Mouse (Mus musculus): ENCODE results near the gene Pdik1l.

Pdik1l gene

DNA sequence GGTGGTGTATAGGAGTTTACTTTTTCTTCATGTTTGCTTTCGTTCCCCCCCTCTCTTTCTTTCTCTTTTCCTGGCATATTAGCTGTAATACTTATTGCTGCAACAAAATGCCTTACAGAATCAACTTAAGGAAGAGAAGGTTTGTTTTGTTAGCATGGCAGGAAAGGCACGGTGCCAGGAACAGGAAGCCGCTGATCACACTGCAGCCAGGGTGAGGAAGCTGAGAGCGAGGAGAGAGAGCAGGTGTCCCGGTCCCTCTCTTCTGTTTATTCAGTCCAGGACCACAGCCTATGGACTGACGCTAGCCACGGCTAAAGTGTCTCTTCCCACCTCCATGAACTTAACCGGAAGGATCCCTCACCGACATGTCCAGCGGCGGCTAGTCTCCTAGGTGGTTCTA lies 29.3 kb downstream of the Pdik1l start:
- DNase-seq (ENCODE audit: low spot score): no peak

DNA sequence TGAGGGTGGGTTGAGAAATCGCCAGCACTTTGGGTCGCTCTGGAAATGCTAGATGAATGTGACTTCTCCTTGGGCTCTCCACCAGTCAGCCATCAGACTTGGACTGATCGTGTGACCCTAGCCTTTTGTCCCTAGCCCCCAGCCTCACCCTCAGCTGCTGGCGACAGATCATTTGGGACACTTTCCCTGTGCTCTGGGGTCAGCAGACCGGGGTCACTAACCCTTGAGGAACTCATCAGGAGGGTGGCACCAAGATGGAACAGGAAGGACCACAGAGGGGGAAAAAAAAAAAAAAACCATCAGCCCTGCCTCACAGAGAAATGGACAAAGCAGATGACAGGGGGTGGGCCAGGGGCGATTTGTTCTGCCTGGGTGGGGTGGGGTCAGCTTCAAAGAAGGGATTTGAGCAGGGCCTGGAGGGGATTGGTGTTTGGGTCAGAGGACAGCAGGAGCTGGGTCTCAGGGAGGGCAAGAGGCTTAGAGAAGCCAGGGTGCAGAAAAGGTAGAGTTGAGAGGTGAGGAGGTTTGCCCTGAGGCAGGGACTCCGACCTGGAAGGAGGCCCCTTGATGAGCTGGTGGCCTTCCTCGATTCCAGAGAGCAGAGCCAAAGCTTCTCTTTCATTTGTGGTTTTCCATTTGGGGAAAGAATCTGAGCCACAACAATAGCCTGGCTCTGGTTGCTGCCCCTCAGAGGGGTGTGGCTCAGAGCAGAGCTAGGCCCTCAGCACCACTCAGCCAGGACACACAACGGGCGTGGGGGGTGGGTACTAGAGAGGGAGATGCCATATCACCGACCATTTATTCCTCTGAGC lies 30.3 kb downstream of the Pdik1l start:
- no peak for DNase-seq (ENCODE audit: low spot score)

DNA sequence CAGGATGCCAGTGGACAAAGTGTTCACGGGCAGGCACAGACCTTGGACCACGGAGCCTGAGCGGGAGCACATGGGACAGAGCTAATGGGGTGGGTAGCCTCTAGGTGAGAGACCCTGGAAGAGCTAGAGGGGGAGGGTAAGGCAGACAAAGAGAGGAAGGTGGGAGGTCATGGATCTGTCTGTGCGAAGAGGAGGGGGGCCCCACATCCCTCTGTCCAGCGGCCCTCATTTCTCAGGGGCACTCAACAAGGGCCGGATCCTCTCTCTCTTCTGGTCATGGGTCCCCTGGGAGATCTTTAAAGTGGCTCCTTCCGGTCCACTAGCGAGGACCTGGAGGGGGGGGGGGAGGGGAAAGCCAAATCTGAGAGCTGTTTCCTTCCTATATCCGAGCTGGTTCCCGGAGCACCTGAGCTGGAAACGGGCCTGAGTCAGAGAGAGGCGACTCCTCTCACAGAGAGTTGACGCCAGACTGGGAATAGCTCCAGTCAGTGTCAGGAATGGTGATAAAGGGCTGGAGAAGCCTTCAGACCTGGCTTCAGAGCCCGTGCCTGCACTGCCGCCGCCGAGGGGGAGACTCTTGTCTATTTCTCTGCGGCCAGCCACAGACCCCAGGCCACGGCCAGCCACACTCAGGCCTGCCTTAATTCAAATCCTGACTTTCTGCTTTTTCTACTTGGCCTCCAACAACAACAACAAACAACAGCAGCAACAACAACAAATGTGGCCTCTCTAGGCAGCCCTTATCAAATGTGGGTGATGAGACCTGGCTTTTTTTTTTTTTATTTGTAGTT lies 31.1 kb downstream of the Pdik1l start:
- DNase-seq (ENCODE audit: low spot score): no peak

DNA sequence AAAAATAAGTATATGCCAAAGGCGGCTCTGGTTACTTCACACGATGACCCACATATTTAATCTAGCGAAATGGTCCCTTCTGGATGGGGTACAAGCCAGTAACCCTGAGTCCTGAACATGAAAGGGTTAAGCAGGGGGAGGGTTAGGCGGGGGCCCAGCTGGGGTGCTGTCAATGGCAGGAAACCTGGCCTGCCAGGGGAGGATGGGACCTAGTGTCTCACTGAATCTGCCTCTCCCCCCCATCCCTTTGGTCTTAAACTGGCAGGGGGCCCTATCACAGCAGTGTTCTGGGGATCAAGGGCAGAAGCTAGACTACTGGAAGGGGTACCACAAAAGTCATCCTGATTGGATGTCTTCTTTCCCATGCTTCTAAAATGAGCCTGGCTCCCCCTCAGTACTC lies 31.8 kb downstream of the Pdik1l start:
- no peak for DNase-seq (ENCODE audit: low spot score)

DNA sequence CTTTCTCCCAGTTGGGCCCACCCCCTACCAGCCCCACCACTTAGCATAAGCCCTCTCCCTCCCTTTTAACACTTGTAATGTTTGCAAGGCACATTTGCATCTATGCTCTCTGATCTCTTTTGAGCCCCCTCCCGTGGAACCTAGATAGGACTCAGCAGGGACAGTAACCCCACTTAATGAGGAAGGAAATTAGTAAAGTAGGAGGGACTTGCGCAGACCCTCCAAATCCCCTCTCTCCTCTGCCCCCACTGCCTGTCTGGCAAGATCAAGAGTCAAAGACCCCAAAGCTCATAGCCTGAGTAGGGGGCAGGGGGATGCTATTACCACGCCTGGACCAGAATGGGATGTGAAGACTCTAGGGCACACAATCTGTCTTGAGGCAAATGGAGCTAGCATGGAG lies 32.9 kb downstream of the Pdik1l start:
- no peak for DNase-seq (ENCODE audit: low spot score)

DNA sequence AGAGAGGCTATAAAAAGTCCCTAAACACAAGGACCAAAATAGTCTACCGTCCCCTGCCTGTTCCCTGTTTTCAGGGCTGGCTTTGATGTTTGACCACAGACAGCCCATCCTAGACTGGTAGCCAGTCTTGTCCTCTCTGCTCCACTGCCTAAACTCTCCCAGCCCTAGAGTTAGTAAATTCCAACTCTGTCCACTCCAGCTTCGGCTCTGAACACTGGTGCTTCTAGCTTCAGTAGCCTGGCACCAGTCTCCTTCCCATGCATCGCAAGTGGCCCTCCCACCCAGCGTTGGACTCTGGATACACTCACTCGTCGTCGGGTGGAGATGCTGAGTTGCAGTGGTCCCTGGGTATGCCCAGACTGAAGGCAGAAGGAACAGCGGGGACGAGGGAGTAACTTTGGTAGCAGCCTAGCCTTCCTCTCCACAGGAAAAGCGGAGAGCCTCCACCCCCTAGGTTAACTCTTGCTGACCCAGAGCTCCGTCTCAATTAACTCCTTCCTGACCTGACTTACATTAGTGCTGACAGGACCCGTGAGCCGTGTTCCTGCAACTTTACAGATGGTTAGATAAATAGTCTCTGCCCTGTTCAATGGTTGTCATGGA lies 33.9 kb downstream of the Pdik1l start, which contains the start of gene Grrp1:
Gene Grrp1, minus strand, starts transcription at position 385 of the 603 bp plus-strand sequence.
- no peak for DNase-seq (ENCODE audit: low spot score)

DNA sequence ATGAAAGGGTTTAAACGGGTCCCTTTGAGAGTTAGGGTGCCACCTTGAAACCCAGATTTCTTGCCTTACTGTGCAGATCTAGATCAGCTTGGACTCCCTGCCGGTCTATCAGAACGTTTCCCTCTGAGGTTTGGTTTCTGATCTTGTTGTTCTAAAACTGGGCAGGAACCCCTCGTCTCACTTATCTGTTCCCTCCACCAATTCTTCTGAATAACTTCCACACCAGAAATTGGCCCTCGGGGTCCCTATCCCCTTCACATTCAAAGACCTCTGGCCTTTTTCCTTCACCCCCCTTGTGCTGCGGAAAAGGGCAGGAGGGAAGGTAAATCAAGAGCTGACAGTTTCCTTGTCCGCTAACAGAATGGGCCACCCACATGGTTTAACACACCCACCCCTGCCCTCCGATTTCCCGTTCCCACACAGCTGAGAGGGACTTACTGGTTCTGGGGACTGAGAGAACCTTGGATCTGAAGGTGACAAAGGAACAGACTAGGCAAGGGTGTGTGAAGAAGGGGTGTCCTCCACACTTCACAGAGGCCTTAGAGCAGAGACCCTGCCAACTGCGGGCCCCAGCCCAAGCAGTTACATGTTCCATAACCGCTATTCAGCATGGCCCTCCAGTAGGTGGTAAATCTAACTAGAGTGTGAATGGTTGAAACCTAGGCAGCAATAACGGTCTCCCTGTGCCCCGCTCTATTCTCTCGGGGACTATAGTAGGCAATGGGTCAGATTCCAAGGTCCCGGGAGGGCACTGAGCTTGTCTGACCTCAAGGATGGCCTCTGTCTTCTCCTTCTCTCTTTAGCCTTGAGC lies 34.6 kb downstream of the Pdik1l start:
- no peak for DNase-seq (ENCODE audit: low spot score)

DNA sequence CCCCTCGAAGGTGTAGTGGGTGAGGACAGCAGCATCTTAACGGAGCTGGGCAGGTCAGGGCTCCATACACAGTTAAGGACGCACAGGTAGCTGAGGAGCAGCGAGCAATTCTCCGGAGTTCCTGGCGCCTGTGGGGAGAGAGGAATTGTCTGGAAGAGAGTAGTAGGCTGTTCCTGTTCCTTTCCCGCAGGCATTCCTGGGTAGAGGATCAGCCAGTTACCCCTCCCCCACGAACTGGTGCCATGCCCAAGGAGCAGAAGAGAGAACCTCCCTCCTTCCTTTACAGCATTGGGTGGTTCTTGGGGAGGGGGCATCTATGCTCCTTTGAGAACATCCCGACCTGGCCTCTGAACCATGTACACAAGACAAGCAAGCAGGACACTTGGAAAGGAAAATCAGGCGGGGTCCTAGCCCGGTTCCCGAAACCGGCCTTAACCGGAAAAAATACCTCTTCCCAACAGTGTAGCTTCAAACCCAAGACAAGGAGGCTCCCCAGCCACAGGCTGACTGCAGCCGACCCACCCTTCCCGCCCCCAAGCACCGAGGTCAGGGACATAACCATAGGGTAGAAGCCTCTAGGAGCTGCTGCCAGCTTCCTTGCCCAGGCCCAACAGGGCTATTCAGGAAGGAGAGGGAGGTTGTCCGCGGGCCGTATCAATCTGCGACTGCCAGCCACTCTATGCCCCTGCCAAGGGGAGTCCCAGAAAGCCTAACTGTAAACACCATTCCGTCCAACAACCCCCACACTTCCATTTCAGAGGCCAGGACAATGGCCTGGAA lies 35.4 kb downstream of the Pdik1l start:
- no peak for DNase-seq (ENCODE audit: low spot score)

DNA sequence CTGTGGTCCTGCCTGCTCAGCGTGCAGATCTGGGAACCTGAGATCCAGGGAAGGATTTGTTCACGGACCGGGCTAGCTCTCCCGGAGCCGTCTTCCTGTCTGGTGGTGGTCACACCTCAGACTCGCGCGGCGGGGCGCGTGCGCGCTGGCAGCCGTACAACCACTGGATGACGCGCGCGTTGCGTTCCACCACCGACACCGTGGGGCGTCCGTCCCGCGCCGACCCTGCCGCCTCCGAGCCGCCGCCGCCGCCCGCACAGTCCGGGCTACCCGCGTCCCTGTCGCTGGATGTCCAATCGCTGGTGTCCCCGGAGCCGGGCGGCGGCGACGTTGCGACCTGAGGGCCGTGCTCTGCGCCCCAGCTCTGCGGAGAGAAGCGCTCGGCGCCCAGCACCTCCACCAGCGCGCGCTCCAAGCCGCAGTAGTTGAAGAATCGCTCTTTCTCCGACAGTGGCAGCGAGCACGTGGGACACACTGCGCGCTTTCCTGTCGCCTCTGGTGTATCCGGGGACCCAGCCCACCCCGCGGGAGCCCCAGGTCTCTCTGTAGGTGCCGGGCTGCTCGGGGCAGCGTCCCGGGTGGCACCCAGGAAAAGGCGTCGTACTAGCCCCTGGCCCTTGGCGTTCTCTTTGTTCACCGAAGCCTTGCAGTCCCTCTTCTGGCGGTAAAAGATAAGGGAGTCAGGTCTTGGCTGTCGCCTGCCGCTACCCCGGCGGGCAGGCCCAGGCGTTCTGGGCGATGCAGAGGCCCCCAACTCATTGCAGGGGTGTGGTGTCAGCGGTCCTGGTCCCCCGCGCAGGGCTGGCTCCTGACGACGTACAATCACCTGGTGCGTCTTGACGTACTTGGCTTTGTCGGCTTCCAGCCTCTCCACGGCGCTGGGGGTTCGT lies 36.2 kb downstream of the Pdik1l start:
- DNase-seq (ENCODE audit: low spot score): no peak

DNA sequence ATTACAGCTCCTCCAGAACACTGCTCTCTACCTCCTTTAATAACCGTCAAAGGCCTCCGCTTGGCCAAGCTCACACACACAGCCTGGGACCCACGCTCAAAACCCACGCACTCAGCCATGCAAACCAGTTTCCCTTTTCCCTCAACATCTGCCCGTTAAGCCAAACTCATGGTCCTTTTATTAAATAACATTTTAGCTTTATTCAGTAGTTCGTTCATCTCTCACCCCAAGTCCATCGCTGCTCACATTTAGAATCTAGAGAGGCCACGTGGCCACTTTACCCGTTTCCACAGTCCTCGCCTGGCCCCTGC lies 36.8 kb downstream of the Pdik1l start:
- no peak for DNase-seq (ENCODE audit: low spot score)

DNA sequence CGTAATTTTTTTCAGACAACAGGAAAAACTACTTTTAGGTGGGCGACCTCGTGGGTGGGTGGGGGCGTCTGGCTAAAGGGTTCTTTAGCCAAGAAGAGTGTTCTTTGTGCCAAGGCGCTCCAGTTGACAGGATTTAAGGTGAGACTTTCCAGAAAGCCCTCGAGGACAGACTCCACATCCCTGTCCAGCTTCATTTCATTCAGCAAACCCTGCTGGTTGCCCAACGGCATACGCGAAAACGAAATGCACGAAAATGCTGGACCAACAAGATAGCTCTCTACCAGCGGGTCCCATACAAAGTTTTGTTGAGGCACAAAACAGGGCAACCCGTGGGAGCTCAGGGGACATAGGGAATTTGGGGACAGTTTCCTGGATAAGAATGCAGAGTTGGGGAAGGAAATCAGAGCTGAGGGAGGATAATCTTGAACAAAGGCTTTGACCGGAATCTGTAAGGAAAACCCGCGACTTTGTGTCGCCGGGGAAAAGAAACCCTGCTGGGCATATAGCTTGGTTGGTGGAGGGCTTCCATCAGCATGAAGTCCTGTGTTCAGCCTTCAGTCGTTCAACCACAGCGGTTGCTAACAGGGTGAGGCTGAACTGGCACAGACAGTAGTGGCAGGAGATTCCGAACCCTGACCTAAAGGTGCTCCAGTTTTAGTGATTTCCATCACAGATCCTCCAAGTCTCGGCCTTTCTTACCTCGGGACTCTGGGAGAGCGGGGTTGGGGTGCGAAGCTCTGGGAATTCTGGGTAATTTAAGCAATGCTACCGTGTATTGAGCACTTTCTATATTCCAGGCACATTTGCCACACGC lies 37.4 kb downstream of the Pdik1l start:
- DNase-seq (ENCODE audit: low spot score): no peak

DNA sequence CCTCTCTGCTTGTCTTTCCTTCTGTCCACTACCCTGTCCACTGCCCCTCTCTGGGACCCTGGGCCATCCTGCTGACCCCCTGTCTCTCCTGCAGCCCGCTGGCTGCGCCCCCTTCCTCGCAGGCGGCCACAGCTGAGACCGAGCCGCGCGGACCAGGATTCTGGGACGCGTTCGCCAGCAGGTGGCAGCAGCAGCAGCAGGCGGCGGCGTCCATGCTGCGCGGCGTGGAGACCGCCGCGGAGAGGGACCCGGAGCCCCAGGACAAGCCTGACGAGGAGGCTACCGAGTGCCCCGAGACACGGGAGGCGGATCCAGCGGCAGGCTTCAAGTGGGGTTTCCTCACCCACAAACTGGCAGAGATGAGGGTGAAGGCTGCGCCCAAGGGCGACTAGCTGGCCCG lies 38.0 kb downstream of the Pdik1l start:
- no peak for DNase-seq (ENCODE audit: low spot score)

DNA sequence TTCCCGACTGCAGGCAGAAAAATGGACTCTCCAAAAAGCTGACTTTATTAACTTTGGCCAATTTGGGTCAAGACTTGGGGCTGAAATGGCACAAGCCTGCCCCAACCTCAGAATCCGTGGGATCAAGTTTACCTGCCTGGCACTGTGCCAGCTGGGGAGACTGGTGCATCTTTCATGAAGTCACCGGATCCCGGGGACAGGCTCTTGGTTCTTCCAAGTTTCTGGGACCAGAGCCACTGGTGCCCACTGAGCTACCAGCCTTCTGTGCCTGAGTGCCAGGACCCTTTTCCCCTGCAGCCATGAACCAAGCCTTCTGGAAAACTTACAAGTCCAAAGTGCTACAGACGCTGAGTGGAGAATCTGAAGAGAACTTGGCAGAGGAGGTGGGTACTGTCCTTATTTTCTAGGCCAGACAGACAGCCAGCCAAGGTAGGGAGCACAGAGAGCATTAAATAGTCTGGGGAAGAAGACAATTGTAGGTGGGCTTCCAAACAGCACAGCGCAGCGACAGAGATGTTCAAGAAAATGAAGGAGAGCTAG lies 40.9 kb downstream of the Pdik1l start, which contains the start of gene Gm30191:
Gene Gm30191, plus strand, starts transcription at position 217 of the 540 bp plus-strand sequence.
- DNase-seq (ENCODE audit: low spot score): no peak

DNA sequence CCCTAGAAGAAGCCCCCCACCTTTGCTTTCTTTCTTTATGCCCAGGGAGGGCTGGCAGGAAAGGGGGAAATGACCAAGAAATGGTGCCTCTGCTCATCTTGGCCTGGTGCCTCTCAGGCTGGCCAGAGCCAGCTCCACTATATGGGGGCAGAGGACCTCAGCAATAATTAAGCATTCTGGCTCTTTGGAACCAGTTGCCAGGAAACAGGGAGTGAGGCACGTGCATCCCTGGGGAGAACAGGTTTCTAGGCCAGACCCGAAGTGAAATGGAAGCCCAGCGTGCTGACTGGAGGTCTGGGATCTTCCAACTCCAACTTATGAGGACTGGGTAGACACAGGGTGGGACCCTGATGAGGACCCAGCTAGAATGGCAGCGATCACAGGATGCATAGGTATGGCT lies 41.4 kb downstream of the Pdik1l start:
- DNase-seq (ENCODE audit: low spot score): no peak

DNA sequence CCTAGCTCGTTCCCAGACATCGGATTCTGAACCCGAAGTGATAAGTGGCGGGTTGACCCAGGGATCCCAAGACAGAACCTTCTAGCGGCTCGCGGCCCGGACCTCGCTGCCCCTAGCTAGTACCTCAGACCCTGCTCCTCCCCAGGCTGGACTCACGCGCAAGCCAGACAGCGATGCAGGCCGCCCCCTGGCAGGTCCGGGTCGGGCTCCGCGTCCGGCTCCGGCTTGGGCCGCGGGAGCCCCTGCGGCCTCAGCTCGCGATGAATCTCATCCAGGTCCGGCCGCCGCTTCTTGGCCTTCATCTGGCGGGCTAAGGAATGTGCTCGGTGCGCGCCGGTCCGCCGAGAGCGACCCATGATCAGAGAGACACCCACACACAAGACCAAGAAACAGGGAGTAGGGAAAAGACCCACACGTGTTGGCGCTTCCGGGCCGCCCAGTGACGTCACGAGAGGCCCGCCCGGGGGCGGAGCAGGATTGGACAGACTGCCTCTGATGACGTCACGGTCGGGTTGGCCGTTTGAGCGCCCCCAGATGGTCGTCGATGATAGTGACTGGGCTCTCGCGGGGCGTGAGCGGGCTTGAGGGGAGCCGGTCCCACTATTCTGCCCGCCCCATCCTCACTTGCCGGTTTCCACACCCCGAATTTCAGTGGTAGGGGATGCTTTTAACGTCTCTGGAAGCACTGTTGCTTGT lies 42.4 kb downstream of the Pdik1l start, which contains the start of gene Zfp593:
Gene Zfp593, minus strand, starts transcription at position 445 of the 696 bp plus-strand sequence.
- DNase-seq (ENCODE audit: low spot score): peak; percentile 88

DNA sequence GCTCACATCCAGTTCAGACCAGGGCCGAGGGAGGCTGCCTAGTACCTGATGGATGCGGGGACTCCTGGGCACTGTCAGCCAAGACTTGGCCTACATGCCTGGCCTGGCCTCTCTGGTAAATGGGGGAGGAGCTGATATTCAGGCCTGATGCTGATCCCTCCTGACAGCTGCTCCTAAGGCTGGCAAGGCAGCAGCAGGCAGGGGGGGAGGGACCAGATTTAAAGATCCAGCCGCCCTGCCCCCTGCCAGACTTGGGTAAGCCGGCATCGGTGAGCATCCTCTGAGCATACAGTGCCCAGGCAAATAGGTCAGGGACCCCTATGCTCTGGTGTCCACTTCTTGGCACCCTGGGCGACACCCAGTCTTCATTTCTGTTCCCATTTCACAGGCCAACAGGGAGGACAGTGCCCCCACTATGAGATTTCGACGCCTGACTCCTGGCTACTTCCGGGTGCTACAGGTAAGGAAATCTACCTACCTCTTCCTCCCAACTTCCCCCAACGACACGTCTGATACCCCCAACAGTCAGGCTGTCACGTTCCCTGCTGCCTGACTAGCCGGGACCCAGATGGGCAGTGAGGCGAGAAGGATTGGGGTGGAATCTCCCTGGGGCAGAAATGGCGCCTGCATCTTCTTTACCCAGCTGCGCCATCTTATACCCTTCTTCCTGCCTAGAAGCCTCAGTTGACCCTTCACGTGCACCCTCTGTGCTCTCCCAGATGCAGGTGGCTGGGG lies 44.0 kb downstream of the Pdik1l start, which contains the start of gene E130218I03Rik:
Gene E130218I03Rik, plus strand, starts transcription at position 147 of the 735 bp plus-strand sequence.
- no peak for DNase-seq (ENCODE audit: low spot score)

DNA sequence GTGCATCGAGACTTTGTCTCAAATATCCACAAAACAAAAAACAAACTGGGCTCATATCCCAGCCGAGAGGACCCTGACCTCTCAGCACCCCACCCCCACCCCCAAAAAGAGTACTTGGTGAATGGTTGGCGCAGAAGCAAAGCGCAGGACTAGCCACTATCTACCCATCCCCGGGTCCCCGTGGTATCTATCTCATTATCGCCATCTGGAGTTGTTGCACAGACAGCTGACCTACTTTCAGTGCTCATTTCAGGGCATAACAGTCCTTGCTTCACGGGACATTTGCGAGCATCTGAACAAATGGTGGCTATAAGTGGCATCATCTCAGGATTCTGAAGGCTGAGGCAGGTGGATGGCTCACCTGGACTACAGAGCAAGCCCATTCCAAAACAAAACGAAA lies 49.0 kb downstream of the Pdik1l start:
- no peak for DNase-seq (ENCODE audit: low spot score)

DNA sequence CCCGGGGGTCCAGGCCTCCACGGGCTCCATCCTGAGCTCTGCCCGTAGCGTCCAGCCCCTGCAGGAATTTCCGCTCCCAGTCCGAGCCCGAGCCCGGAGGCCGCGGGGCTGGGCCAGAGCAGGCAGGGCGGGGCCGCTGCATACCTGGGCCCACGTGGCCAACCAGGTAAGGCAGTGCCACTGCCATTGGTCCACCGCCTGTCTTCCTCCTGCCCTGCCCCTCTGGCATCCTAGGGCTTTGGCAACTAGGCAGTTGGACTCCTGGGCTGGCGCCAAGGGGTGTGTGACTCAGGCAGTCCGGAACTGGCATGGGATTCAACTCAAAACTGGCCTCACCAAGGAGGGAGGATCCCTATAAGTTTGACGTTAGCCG lies 49.4 kb downstream of the Pdik1l start, which contains the start of gene Cnksr1:
Gene Cnksr1, minus strand, starts transcription at position 121 of the 373 bp plus-strand sequence.
- DNase-seq (ENCODE audit: low spot score): no peak
